Mouse (Mus musculus) spleen, adult 18-20 months (tissue): ENCODE measurements at regions not wholly inside any gene's neighbourhood (a gene's known extent, or its start where the extent isn't known, plus 50 kb on each side); places are given as distances from the start of the nearest gene placed in this dataset.
A peak's percentile ranks its signal among the peaks of the same experiment; 100 is the strongest.

Experiments
- DNase-seq, 2 experiments: peaks; one replicate each; pipeline ENCODE4 v3.0.0; 2022; ENCODE audit warnings: mixed read lengths in 2 of 2

DNA sequence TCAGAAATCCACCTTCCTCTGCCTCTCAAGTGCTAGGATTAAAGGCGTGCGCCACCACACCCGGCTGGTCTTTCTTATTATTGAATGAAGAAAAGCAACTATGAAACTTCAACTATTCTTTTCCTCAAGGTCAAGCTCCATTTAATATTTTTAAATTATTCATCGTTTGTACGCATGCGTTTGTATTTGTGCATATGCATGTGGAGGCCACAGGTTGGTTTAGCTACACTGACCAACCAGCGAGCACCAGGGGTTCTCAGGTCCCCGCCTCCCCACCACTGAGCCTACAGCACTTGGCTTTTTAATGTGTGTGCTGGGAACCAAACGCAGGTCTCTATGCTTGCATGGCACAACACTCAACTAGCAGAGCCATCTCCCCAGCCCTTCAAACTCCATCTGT is 51.0 kb upstream of the Tmem252 start:
- no peak for DNase-seq

DNA sequence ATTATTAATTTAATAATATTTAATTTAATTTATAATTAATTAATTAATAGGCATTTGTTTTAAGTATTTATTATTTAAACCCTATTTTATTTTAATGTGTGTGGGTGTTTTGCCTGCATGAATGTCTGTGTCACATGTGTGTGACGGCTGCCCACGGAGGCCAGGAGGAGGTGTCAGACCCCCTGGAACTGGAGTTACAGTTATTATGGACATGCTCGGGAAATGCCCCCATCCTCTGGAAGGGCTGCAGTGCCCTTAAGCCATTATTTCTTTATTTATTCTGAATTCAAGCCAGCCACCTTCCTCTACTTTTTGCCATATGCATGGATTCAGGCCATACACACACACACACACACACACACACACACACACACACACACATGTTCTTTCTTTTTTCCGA is 51.5 kb upstream of the Tmem252 start:
- DNase-seq, result no peak

DNA sequence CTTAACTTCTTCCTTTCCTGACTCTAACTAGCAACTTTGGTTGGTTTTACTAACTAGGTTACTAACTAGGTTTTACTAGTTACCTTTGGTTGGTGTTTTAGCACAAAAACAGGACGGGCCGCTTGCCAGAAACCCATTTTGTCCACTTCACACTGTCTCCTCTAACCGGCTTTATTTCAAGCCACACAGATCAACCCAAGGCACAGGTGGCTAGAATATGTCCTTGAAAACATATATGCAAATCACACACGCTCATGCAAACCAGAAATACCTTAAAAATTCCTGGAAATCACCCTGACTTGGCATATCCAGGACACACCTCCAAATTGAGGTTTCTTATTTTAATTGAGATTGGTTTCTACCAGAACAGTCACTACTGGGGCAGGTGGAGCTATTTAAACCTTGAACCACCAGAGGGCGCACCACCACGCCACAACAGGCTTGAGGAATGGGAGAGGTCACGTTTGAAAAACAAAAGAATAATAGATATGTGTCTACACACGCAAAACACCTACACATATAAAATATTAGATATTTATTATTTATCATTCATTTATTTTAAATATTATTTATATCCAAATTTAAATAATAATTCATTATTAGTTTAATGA is 52.1 kb upstream of the Tmem252 start:
- DNase-seq, result peak; percentile 52 to 77

DNA sequence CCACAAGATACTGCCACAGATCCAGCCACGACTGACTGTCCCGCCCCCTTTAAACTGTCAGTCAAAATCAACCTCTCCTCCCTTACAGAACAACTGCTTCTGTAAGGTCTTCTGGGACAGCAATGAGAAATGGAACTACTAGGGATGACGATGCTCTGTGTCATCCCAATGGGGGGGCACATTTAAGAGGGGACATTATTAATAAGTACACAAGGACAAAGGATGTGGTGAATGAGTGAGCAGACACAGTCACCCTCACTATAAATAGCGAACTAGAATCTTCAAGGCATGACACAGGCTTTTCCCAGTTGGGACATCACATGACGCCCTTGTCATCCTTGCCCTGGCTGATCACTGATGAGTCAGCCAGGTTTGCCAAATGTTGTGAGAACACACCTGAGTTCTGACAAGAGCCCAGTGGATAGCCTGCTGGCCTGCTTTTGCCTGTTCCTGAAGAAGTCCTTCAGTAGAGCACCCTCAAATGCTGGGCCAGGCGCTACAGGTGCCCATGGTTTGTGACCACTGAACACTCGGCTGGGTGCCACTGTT is 58.0 kb upstream of the Tmem252 start:
- DNase-seq, result no peak

DNA sequence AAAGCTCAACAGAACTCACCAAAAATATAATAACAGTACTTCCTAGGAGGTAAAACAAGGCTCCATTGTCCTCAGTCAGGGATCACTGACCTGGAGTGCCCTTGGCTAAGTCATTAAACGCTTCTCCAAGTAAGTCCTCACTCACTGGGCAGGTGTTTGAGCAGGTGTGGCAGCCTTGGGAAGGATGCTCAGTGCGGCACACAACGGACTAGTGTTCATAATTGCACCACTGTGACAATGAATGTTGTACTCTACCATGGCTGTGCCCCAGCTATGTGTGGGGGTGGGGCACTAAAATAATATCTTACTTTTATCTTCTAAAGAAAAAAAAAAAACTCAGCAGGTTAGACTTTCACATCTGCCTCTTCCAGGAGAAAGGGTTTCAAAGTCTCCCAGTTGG is 52.2 kb upstream of the Pip5k1b start:
- DNase-seq, result no peak

DNA sequence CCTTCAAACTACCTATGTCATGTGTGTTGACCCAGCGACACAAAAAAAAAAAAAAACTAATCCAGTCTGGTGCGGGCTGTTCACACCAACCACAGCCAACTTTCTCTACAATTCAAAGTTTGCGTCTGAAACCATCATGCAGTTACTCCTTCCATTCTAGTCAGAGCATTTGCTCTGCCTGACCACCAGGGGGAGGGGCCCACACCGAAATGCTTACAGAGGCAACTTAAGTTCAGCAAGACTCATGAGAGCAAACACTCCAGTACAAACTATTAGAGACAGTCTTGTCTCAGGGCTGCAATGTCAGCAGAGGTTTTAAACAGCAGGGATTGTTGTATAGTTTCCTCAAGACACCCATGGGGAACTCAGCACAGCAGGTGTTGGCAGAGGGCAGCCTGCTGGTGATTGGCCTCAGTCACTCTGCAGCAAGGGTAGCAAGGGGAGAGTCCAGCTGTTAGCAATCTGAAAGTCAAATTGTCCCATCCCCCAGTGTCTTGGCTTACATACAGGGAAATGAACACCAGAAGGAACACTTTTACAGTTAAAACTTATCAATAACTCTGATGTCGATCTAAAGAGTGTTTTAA is 50.8 kb upstream of the Pip5k1b start:
- peak in 1 of 2 experiments; percentile 10 for DNase-seq
